Mouse (Mus musculus) heart, postnatal 25 days (tissue): ENCODE measurements at regions not wholly inside any gene's neighbourhood (a gene's known extent, or its start where the extent isn't known, plus 50 kb on each side); places are given as distances from the start of the nearest gene placed in this dataset.

Experiments used
- DNase-seq: peaks from one replicate; pipeline ENCODE4 v3.0.0; 2022; ENCODE audit warnings: low spot score
- intact Hi-C: fragments of 180-260 bp; cut with DNase I; formaldehyde crosslinking; loops from one replicate; pipeline ENCODE4 v1.15.1; 2025

- intact Hi-C loops = loop anchor here (5.0 kb wide), 1 partner anchor 258 kb away; no protein-coding TSS in a partner anchor
- no peak for DNase-seq
Observed at GRCm38 (mm10) chr17:9778866-9779265, 109.3 kb upstream of the Pabpc6 start.

DNA sequence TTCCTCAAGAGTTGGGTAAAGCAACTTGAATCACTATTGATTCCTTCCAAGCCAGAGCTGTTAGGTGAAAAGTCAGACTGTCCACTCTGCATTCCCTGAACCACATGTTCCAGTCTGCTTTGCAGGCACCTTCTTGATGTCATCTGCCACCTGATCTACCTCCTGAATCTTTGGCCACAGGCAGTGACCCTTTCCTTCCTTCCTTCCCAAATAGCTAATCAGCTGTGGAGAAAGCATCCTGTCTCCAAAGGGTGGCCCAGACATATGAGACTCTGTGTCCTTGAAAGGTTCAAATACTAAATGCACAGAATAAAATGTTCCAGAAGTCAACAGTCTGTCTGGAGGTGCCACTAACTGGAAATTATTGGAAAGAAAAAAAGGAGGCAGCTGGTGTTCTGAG, 107.6 kb upstream of the Pabpc6 start:
- intact Hi-C loops = loop anchor here (5.0 kb wide), 1 partner anchor 260 kb away; no protein-coding TSS in a partner anchor
- no peak for DNase-seq

DNA sequence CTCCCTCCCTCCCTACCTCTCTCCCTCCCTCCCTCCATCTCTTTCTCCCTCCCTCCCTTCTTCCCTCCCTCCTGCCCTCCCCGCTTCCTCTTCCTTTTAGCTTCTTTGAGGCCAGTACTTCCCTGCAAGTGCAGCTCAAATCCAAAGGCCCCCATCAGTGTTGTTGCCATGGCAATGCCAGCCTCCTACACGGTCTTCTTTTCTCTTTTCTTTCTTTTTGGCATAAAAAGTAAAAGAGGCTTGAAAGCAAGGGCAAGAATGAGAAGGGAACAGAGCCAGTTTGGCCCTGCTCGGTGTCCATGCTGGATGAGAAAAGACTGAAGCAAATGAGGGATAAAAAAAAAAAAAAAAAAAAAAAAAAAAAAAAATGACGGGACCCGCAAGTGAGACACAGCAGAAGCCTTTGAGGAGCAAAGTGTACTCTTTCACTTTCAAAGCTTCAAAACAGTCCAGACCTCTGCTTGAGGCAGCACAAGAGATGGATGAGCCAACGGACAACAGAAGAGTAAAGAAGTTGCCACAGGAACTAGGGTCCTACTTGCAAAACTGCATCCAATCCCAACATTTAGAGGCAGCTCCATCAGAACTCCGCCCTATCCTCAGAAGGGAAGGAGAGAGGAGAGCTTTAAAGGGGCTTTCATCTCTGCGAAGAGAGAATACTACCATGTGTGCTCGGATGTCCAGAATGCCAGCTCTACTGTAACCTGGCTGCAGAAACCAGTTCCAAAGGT, 106.9 kb upstream of the Pabpc6 start:
- DNase-seq = no peak
- intact Hi-C loops = loop anchor here (5.0 kb wide), 1 partner anchor 261 kb away; no protein-coding TSS in a partner anchor

GRCm38 (mm10) chr17:9775668-9776151, 106.2 kb upstream of the Pabpc6 start:
- intact Hi-C loops = loop anchor here (5.0 kb wide), 1 partner anchor 262 kb away; no protein-coding TSS in a partner anchor
- DNase-seq = no peak

DNA sequence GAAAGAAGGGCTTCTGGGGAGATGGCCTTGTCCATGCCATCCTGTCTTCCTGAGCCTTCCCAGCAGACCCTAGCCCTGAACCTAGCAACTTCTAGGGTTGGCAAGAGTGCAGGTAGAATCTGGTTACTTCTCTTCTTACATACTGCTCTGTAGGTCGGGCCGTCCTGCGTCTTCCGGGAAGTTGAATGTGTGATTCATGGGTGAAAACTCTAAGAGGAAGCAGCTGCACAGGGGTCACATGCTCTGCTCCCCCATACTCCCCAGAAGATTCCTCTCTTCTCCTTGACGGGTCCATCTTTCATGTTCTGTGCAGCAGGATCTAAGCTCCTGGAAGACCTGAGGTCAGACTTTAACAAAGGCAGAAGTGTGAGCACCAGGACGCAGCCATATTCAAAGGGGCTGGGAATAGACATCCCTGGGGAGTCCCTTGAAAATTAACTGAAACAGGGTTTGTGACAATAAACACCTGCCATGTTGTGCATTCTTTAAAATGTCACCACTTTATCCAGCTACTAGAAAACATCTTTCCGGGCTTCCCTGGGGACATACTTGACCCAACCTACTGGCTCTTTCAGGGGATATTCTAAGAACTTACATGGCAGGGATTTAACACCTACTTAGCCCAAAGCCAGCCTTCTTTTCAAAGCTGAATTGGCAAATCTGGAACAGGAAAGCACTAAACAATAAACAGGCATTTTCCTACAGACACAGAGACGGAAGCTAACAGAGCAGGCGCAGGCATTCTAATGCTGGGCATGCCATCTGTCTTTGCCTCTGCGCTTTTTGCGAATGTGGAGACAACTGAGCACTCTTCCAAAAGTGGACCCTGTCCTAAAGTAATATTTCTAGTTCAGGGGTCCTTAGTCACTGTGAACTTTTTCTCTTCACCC, 105.5 kb upstream of the Pabpc6 start:
- no peak for DNase-seq
- intact Hi-C loops = loop anchor here (5.0 kb wide), 1 partner anchor 262 kb away; no protein-coding TSS in a partner anchor

GRCm38 (mm10) chr17:9773744-9774143, 104.2 kb upstream of the Pabpc6 start:
- DNase-seq = no peak
- intact Hi-C loops = no loop called here

GRCm38 (mm10) chr17:9768275-9768674, 98.8 kb upstream of the Pabpc6 start:
- intact Hi-C loops = no loop called here
- DNase-seq = peak; percentile 40

DNA sequence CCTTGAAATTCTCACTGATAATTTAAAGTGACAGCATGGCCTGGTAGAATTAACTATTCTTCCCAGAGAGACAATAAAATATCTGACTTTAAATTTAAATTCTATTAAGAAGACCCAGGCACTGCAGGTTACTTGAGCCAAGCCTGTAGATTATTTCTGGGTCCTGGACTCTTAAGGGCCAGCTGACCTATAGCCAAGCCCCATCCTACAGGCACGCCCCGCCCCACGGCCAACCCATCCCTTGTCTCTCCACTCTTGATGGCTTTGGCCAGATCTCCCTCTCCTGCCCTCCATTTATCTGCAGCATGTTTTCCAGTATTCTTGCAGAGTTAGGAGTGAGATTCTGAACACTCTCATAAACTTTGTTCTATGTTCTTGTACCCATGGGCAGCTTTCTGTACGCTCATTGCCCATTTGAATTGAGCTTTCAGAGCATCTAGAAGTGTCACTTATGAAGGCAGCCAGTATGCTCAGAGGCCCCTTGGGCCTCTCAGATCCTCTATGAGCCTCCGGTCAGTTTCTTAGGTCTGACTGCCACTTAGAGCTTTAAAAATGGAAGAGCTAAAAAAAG, 96.2 kb upstream of the Pabpc6 start:
- intact Hi-C loops = no loop called here

DNA sequence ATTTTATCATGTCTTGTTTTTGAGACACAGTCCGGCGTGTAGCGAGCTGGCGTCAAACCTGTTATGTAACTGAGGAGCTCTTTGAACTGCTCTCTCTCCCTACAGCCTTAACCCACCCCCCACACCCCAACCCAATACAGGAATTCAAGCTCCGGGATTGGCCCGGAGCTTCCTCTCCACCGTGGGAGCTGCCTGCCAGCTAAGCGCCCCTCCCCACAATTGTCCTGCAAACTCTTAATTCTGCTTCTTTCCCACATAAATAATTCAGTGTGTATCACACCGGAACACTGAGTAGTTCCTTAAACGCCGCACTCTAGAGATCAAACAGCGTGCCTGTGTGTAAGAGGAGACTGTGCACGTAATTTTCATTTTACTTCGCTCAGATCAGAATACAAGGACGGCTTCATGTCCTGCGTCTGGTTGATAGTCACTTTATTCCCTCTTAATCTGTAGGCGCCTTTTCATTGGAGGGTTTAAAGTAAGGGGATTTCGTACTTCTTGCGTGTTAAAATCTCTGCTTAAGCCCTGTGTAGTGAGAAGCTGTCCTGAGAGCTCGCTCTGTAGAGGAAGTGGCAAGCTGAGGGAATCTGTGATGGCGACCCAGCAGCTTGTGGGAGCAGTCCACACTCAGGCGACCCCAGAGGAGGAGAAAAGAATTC, 95.3 kb upstream of the Pabpc6 start:
- intact Hi-C loops = no loop called here
- peak; percentile 26 for DNase-seq

More for the DNA sequence above, 96.2 kb upstream of the Pabpc6 start:
- DNase-seq = no peak

GRCm38 (mm10) chr17:9764041-9764606, 94.6 kb upstream of the Pabpc6 start:
- intact Hi-C loops = no loop called here
- no peak for DNase-seq

- no peak for DNase-seq
- intact Hi-C loops = no loop called here
Observed at GRCm38 (mm10) chr17:9763110-9763509, 93.6 kb upstream of the Pabpc6 start.

DNA sequence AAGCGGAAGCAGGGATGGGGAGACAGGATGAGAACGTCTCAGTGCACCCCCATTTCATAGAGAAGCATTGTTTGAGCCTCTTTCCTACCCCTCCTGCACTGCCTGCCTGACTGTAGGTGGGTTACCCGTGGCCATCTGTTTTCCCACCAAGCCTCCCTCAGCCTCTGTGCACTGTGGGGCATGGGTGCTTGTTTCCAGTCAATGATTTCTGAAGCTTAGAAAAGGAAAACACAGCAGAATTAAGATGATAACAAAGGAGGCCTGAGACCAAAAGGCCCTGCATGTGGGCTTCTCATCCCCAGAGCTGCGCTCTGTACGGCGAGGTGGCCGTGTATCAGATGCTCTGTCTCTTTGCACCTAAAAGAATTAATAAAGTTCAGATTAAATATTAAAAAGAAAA, 92.9 kb upstream of the Pabpc6 start:
- DNase-seq = no peak
- intact Hi-C loops = no loop called here

GRCm38 (mm10) chr17:9760706-9761059, 91.2 kb upstream of the Pabpc6 start:
- intact Hi-C loops = loop anchor here (2.0 kb wide), 1 partner anchor 134 kb away; no protein-coding TSS in a partner anchor
- DNase-seq = no peak

DNA sequence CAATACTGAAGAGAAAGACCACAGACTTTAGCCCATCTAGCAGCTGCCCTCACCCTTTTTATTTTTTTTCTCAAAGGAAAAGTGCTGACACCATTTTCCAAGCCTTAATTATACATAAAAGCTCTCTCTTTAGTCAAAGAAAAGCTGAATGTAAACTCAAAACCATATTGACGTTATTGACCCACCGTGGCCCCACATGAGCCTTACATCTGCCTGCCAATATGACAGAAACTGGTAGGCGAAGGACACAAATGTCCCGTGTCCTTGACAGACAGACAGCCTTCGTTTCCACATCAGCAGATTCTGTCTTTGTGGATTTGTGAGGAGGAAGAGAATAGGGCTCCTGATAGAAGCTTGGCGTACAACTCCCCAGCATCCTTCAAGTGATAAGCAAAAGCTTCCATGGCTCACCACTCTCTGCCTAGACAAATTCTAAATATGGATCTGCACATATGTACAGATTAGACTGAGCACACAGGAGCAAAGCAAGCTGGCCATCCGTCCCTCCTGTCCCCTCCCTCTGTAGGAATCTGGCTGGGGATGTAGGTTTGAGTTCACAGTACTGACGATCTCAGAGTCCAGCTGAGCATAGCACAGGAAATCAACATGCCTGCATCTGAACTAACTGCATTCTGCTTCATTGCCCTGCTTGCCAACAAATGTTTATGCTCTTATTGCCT, 90.6 kb upstream of the Pabpc6 start:
- intact Hi-C loops = loop anchor here (2.0 kb wide), 1 partner anchor 135 kb away; no protein-coding TSS in a partner anchor
- DNase-seq = no peak

- intact Hi-C loops = loop anchor here (2.0 to 10.0 kb wide), 8 partner anchors 188 to 985 kb away; no protein-coding TSS in a partner anchor
- no peak for DNase-seq
Observed at GRCm38 (mm10) chr17:9759421-9759852, 89.9 kb upstream of the Pabpc6 start.

GRCm38 (mm10) chr17:9757725-9758251, 88.3 kb upstream of the Pabpc6 start:
- intact Hi-C loops = loop anchor here (2.0 to 10.0 kb wide), 10 partner anchors 190 to 987 kb away; no protein-coding TSS in a partner anchor
- no peak for DNase-seq

DNA sequence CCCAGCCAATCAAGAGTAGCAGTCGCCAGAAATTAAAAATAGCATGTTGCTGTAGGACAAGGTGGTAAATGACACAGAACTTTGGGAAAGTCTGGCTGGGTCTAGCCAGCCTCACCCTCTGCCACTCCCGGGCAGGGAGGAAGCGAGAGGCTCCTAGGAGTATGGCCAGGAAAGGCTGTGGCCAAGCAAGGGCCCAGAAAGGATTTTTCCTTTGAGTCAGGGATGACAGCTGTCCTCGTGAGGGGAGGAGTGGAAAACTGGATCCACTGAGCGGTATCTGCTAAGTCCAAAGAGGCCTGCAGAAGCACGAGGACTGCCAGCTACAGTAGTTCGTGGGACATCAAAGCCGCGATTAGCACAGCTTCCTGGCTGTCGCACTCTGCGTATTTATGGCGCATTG, 87.2 kb upstream of the Pabpc6 start:
- peak; percentile 61 for DNase-seq
- intact Hi-C loops = loop anchor here (2.0 to 10.0 kb wide), 9 partner anchors 191 to 988 kb away; no protein-coding TSS in a partner anchor

- no peak for DNase-seq
- intact Hi-C loops = loop anchor here (2.0 to 10.0 kb wide), 9 partner anchors 191 to 989 kb away; no protein-coding TSS in a partner anchor
Observed at GRCm38 (mm10) chr17:9756196-9756595, 86.7 kb upstream of the Pabpc6 start.
